Mouse (Mus musculus): ENCODE measurements at regions not wholly inside any gene's neighbourhood (a gene's known extent, or its start where the extent isn't known, plus 50 kb on each side); places are given as distances from the start of the nearest gene placed in this dataset.
"Not testable (repeated sequence)": the region's sequence is repeated elsewhere in the genome, so short reads cannot be mapped to it uniquely, and the experiment has no call there.

DNA sequence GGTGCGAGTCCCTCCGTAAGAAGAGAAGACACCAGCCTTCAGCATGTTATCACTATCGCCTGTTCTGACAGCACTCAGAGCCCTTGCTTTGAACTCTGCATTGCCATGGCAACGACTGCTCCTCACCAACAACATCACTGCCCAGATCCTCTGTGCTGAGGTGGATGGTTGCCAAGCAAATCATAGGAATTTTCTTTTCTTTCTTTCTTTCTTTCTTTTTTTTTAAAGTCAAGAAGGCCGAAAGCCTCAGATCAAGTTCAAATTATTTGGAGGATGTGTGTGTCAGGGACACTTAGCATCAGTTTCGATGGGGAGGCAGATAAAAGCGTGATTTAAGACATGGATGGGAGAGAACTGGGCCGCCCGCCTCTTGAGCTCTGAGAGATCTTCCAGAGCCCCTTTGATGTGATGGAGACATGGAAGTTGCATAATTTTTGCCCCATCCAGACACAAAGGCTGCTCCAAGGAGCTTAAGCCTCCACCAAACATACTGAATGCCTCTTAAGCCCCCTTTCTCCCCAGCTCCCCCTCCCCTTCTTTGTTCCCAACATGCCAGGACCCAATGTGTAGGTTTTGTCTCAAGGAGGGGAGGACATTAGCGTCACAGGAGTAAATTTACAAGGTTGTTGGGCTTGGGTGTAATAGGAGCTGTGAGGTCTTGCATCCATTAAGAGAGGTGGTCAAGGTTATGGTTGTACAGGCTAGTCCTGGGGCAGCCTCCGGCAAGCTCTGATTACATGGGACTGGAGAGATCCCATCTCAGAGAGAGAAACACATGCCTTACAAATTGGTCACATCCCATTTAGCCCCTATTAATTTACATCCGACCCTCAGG, 167.4 kb upstream of the Npvf start:
- no peak for DNase-seq (ENCODE audit: low read depth, low spot score)

DNA sequence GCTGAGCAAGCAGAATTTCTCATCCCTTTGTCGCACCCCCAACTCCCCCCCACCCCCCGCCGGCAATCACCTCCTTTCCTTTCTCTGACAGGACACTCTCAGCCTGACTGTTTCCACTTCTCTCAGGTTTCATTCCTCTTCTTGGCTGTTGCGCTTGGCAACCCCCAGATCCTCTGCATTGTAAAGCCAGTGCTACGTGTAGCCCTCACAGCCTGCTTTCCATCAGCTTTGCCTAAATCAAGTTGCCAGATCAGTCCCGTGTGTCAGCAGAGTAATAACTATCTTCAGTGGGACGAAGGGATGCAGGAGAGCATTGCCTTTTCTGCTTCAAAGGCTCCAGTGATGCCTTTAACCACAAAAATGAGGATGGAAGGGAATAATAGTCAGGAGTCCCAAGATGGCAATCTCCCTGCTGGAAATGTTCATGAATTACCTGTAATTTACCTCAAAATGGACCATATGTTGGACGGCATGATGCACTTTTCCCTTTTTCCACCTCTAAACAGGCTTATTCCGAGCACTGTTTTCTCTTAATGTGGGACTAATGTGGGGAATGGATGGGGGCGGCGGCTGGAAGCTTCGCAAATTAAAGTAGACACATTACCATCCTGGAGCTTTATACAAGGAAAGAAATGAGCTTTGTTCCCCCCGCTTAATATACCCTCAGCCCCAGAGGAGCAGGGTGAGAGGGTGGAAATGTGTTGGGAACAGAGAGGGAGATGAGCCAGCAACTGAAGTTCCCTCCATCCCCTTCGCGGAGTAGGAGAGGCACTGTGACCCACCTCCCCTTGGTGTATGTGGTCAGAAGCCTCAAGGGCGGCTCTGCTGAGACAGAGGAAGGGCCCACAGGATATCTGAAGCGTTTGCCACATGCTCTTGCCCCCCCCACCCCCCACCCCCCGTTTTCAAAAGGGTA, 168.3 kb upstream of the Npvf start:
- DNase-seq (ENCODE audit: low read depth, low spot score): no peak

DNA sequence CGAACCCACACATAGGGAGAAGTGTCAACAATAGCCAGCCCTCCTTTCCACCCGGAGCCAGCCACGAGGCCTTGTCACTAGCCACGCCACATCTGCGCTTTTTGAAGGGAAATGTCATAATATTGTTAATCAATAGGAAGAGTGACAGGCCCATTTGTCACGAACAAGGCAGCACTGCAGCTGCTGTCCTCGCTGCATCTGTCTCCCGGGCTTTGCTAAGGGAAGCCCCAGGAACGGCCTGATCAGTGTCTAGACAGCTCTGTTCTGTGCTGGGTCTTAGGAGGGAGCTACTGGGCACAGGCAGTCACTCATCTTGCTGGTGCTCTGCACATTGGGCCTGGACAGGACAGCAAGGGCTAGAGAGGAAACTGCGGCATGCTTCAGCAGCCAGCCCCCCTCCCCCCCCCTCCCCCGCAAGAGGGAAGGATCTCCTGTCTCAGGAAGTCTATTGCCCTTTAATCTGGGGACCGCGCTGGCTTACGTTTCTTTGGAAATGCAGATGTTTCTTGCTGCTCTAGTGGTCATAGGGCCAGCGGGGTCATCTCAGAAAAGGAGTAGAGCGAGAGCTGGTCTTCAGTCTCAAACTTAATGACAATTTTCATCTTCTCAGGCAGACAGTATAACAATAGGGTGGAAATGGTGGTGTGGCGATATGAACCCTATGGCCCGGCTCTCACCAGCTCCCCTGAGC, 169.1 kb upstream of the Npvf start:
- no peak for DNase-seq (ENCODE audit: low read depth, low spot score)

DNA sequence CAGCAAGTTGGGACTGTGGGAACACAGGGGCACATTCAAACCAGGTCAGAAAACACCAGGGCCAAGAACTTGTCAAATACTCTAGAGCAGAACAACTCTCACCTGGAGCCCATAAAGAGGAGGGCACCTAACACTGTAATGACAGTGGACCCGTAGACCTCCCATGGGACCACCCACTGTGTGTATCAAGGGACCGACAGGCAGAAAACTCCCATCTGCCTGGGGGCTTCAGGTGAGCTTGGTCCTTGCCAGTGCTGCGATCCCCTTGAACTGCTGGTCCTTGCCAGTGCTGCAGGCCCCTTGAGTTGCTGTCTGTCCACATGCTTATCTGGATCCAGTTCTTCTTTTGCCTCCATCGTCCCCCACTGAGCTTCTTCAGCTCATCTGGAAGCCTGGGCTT, 170.2 kb upstream of the Npvf start:
- DNase-seq (ENCODE audit: low read depth, low spot score): no peak

DNA sequence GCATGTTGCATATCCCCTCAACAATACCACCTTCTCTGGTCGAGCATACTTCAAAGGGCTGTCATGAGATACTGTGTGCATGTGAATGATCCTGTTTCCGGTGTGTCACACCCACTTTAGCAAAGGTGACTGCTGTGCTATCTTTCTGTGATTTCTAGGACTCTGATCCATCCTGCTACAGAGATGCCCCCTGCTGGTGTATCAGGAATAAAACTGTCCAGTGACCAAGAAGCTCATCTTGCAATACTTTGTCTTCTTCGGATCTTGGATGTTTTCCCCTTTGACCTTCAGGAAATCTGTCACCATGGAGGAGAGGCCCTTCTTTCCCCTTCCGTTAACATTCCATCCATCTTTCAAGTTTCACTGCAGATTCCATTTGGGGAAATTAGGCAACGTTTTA, 177.5 kb upstream of the Npvf start:
- DNase-seq (ENCODE audit: low read depth, low spot score): no peak

DNA sequence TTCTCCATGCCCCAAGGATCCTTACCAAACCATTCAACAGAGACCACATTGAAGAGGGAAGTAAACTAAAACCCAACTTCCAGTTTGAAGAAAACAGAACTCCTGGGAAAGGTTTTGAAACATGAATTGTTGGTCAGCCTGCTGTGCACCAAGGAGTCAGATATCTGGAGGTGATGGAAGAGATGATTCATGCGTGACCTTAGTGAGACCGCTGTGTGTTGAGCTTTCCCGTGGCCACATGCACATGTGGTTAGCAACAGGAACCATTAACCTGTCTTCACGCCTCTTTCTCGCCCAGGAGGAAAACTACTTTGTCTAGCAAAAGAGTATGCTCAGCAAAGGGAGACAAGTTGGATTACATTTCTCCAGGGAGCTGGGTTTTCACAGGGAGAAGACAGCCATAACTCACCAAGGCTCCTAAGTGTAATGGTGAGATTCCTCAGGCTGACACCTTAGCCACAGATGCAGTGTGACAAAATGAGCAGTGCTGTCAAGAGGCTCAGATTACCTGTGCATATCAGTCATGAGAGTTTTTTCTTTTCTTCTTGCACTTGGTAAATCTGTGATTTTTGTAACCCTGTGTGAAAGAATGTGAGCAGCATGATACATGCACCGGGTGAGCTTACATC, 181.9 kb upstream of the Npvf start:
- DNase-seq (ENCODE audit: low read depth, low spot score): no peak

DNA sequence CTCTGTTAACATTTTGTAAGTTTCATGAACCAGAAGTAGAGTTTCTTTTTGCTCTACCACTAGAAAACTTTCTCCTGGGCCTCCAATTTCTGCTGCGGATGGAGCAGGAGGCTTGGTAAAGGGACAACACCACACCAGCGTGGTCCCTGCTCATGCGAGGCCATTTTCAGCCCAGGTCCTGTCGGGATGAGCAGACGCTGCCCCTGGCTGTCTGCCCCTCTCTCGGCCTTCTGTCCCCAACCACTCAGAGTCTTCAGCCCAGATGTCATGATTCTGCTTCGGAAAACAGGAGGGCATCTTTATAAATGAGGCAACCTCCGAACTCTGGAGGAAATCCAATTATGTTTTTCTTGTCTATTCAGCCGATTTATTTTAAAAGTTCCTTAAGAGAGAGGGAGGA, 186.6 kb upstream of the Npvf start:
- DNase-seq (ENCODE audit: low read depth, low spot score): no peak

DNA sequence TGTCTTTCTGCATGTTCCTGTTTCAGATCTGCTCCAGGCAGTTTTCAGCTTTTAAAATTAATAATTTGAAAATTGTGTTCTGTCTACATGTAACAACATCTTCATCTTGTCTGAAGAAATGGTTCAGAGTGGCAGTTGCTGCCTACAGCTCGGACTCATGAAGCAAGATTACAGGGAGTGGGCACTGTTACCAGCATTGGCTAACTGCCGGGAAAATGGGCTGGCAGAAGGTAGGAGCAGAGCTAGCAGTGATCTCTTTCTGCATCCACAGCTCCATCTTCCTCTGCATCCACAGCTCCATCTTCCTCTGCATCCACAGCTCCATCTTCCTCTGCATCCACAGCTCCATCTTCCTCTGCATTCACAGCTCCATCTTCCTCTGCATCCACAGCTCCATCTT, 191.0 kb upstream of the Npvf start:
- DNase-seq (ENCODE audit: low read depth, low spot score): not testable (repeated sequence)

DNA sequence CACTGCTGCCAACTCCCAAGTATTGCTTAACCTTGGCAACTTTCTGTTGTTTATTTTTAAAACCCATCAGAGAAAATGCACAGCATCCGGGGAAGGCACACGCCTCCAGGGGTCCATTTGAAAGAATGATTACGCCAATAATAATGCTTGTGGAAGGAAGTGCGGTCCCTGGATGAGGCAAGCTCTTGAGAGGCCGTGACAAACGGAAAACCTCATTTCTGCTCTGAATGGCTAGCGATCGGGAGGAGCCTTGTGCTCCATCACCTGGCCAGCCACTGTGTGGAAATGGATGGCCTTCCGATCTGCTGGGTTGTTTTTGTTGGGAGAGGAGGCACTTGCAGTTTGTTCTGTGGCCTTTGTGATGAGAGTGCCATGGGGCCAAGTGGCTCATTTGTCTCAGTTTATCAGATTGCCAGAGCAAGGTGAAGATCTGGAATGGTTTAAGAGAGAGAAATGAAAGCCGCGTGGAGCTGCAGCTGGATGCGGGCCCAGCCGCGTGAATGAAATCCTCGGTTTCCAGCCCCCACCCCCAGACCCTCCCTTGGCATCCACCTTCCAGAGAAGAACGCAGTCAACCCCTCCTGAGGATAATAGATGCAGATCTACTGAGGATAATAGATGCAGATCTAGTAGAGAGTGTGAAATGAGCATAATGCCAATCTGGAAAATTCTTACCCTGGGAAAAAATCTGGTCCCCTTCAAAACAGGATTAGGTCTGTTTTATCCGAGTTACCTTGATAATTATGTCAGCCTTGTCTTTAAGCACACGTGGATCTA, 192.7 kb upstream of the Npvf start:
- no peak for DNase-seq (ENCODE audit: low read depth, low spot score)

DNA sequence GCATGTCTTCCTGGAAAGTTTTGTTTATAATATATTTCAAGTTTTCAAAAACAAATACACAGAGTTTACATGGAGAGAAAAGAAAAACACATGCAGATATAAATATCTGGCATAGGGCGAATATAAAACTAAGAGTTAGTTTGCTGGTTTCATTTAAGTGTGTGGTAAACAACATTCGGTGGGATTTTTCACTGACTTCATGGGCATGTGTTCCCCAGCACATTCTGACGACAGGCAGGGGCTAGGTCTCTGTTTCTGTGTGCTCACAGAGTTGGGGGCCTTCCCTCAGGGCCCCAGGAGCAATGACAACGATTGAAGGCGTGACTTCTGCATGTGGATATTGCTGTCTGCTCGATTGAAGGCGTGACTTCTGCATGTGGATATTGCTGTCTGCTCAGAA, 193.3 kb upstream of the Npvf start:
- DNase-seq (ENCODE audit: low read depth, low spot score): no peak

DNA sequence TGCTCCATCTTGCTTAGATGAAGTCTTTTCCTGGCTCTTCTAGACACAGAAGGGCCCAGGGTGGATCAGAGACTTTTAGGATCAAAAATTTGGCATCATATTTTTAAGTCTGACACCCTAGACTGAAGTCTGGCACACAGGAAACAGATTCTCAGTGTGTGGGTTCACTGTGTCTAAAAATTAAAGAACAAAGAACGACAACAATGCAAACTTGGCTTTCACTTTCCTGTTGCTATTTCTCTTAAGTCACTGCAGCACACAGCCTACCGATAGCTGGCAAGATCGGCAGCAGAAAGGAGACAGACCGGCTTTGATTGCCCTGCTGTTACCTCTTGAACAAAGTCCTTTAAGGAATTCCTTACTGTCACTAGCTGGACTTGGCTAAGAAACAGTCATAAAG, 204.9 kb upstream of the Npvf start:
- DNase-seq (ENCODE audit: low read depth, low spot score): no peak

DNA sequence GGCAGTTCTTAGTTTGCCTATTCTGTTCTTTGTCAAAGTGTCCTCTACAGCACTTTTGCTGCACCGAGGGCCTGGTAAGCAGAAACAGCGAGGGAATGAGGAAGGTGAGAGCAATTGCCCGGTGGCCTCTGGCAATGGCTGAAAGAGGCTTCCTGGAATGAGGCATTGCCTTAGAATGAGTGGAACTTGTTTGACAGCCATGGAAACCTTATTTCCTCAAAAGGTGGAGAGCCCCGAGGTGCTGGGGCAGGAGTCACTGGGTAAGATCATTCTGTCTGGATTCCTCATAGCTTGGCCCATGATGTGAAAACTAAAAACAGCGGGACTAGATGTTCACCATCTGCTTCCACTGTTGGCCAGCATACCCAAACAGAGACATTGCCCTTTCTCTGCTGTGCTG, 223.8 kb upstream of the Npvf start:
- DNase-seq (ENCODE audit: low read depth, low spot score): no peak

DNA sequence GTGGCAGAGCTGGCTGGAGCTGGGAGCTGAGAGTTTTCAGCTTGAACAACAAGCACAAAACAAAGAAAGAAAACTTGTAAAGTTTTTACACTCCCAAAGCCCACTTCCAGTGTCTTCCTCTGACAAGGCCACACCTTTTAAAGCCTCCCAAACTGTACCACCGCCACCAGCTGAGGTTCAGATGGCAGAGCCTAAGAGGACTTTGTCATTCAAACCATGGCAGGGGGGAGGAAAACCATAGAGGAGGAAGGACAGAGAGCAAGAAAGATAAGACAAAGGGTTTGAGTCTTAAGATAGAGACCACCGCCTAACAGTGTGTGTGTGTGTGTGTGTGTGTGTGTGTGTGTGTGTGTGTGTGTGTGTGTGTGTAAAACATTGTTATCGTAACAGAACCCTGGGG, 228.1 kb upstream of the Npvf start:
- DNase-seq (ENCODE audit: low read depth, low spot score): peak; percentile 7

DNA sequence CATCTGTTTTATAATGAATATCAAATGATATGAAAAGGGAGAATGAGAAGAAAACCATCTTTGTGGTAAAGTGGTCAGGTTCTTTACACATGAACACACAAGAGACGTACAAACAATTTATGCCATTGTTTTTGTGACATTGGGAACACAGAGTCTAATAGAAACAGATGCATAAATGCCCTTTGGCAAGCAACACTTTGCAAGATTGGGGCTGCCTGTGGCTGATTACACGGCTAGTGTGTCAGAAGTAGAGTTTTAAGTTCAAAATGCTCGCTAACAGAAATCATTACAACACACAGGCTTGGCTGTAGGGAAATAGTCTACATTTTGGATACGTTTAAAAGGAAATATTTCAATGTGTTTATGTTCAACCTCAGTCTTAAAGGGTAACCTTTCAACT, 228.5 kb upstream of the Npvf start:
- no peak for DNase-seq (ENCODE audit: low read depth, low spot score)

DNA sequence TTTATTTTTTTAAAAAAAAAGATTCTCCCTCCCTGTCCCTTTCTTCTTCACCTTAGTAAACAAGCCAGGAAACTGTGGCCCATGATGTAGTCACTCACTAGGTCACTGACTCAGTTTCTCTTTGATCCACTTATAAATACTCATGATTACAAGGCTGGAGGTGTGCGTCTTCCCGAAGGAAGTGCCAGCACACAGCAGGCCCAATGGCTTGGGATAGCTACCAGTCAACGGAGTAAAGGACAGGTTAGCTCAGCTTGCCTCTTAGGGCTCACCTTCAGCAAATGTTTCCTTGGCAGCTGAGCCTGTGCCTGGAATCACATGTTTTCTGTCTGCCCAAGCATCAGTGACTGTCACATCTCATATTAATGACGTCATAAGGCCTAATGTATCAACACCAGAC, 230.8 kb upstream of the Npvf start:
- no peak for DNase-seq (ENCODE audit: low read depth, low spot score)

DNA sequence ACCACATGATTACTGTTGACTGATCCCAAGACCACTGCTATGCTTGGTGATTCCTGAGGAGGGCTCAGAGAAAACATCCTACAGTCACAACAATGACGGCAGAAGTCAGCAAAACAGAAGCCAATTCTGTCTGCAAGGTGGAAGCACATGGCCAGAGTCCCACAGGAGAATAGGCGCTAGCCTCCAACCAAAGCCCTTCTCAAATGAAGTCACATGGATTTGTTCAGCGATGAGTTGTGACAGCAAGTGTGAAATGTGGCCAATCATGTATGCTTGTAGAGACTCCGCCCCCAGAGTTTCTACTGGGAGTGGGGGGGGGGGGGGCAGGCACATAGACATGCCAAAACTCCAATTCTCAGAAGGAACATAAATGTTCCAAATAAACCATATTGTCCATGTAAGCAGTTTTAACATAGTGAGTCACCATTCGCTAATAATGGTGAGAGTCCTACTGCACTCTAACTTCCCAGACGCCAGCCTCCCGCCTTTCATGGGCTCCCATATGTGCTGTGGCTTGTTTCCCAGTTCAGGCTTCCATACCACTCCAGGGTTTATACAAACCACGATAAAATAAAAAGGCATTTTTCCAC, 231.6 kb upstream of the Npvf start:
- DNase-seq (ENCODE audit: low read depth, low spot score): no peak

DNA sequence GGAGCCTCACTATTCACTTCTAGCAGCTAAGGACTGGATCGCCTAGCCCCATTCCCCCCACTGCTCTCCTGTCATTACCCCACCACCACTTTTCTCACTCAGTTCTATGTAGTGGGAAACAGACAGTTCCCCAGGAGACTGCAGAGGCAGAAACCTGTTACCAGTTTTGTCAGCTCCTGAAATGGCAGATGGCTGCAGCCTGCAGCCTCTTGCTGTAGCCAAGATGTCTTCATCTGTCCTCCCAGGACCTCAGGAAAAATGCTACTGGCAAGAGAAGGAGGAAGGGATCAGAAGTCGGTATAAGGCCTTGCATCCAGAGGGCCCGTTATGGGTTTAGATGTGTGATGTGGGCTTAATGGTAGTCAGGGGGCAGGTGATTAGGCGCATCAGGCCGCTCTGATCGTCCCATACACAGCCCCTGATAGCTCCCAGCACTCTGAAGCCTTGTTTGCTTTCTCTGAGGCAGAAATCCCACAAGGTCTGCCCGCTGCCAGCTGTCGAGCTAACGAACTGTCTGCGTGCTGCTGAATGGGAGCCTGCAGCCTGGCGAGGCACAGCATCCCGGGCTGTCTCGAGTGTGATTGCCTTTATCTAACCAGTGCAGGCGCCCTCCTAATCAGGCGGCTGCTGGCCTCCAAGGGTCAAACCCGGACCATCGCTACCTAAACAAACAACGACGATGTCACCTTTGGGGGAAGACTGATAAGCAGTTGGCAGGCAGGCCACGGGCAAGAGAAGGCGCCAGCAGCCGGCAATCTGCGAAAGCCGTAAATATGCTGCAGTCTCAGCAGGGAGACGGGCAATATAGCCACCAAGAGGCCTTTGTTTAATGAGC, 236.3 kb upstream of the Npvf start:
- DNase-seq (ENCODE audit: low read depth, low spot score): no peak

DNA sequence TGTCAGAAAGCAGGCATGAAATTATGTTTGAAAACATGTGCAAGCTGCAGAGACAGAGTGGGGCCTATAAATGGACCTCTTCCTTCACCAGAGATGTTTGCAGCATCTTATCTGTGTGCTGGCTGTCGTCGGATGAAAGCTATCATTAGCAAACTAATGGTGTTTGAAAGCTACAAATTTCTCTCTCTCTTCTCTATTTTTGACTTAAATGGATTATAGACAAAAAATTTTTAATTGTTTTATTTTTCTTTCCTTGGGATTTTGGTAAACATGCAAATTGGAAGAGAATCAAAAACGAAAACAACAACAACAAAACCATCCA, 236.9 kb upstream of the Npvf start:
- DNase-seq (ENCODE audit: low read depth, low spot score): no peak

DNA sequence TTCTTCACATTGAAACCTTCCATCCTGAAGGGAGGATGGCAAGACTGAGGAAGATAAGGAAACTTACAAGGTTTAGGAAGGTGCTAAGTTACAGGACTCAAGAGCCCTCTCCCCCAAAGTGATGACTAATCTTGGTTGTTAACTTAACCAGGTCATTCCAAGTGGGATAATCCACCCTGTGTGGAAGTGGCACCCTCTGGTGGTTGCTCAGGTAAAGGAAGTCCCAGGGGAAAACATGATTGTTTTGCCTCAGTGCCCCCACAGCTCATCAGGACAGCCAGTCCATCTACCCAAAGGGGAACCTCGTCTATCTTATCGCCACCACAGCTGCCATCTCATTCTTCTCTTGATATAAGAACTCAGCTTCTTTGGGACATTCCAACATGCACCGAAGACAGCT, 244.6 kb upstream of the Npvf start:
- DNase-seq (ENCODE audit: low read depth, low spot score): peak; percentile 14

Data from ES-CJ7 (cell line).